Mouse (Mus musculus) liver, embryonic 11.5 days (tissue): ENCODE results near the gene Snd1. TPM values are rescaled to one million over a fixed set of nuclear protein-coding genes. Genes with fewer than 3 reads are reported as not detected.
A peak's percentile ranks its signal among the peaks of the same experiment; 100 is the strongest.

Experiments
- ATAC-seq: fragments of 200-750 bp; cut with Nextera tagmentation; replicated peaks from 2 replicates; pipeline ENCODE4 v1.8.0; 2017; ENCODE audit warnings: moderate number of reproducible peaks, mild to moderate bottlenecking, moderate TSS enrichment, moderate library complexity; ENCODE audit not compliant: low FRiP score
- DNase-seq: peaks from one replicate; pipeline ENCODE4 v3.0.0-alpha.2; 2017; ENCODE audit warnings: low spot score
- H3K27ac ChIP-seq: fragments of 300-500 bp; sonication (generic); 2 replicates; pipeline ENCODE4 v1.5.1; 2014; ENCODE audit warnings: mild to moderate bottlenecking, low read depth, low read length, control low read depth
- H3K27me3 ChIP-seq: fragments of 300-500 bp; sonication (generic); replicated peaks from 2 replicates; pipeline ENCODE4 v1.6.1; 2014; ENCODE audit warnings: low read length, mixed read lengths; ENCODE audit not compliant: control insufficient read depth, insufficient read depth
- H3K36me3 ChIP-seq: fragments of 300-500 bp; sonication (generic); 2 replicates; pipeline ENCODE4 v1.6.1; 2014; ENCODE audit warnings: mild to moderate bottlenecking, low read length, moderate library complexity, mixed read lengths; ENCODE audit not compliant: control insufficient read depth, insufficient read depth
- H3K4me1 ChIP-seq: fragments of 300-500 bp; sonication (generic); replicated peaks from 2 replicates; pipeline ENCODE4 v1.6.1; 2014; ENCODE audit warnings: low read length, mixed read lengths; ENCODE audit not compliant: control insufficient read depth, insufficient read depth
- H3K4me2 ChIP-seq: fragments of 300-500 bp; sonication (generic); 2 replicates; pipeline ENCODE4 v1.6.1; 2014; ENCODE audit warnings: mild to moderate bottlenecking, control low read depth, moderate library complexity
- H3K4me3 ChIP-seq: fragments of 300-500 bp; sonication (generic); 2 replicates; pipeline ENCODE4 v1.5.1; 2014; ENCODE audit warnings: low read depth, low read length, control low read depth
- H3K9ac ChIP-seq: fragments of 300-500 bp; sonication (generic); 2 replicates; pipeline ENCODE4 v1.6.1; 2014; ENCODE audit warnings: low read depth, low read length, control low read depth
- H3K9me3 ChIP-seq: fragments of 300-500 bp; sonication (generic); 2 replicates; pipeline ENCODE4 v1.6.1; 2016; ENCODE audit warnings: low read length, inconsistent platforms, mixed read lengths; ENCODE audit not compliant: control insufficient read depth
- WGBS: fragments of 180-500 bp; shearing (Covaris S2); extraction: QIAGEN DNeasy Blood & Tissue Kit; methylation state at CpG from one replicate; pipeline ENCODE4 v1.1.7; 2014; 5-methylcytosine and 5-hydroxymethylcytosine counted together
- polyA plus RNA-seq: library from polyadenylated mRNA; unstranded; fragments of >200 nt; fragmentation: Nextera tagmentation; extraction: Ambion mirVana; gene quantifications from 2 replicates; pipeline ENCODE4 v1.2.1, GENCODE M21; 2014

Gene Snd1
- polyA plus RNA-seq, 1 experiment from 2014 or later, result 107 TPM

DNA sequence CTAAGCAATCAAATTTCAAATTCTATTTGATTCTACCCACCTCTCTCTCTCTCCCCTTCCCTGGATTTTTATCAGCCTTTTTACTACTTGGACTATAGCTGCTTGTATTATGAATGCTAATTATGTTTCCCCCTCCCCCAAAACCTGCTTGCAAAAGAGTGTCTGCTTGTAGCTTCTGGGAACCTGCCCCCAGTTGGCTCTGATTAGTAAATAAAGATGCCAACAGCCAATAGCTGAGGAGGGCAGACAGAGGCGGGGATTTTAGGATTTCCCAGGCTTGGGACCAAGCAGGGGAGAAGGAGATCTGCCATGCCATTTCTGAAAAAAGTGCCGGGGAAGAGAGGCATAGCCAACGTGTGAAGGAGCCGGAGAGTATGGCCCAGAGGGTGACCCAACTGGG lies 495.8 kb downstream of the Snd1 start:
- Histone ChIP-seq H3K9ac (no peak overlapping the region), H3K27ac (no peak overlapping the region), H3K4me3 (no peak overlapping the region), H3K4me1 (no peaks in the 10 kb centered on the region), H3K4me2 (no peak overlapping the region), H3K27me3 (no peaks in the 10 kb centered on the region), H3K9me3 (no peaks in the 10 kb centered on the region), H3K36me3 (no peaks in the 10 kb centered on the region)
- 42% methylated on average over 4 of the region's 4 CpGs for WGBS
- ATAC-seq (no peak), DNase-seq (no peak)

DNA sequence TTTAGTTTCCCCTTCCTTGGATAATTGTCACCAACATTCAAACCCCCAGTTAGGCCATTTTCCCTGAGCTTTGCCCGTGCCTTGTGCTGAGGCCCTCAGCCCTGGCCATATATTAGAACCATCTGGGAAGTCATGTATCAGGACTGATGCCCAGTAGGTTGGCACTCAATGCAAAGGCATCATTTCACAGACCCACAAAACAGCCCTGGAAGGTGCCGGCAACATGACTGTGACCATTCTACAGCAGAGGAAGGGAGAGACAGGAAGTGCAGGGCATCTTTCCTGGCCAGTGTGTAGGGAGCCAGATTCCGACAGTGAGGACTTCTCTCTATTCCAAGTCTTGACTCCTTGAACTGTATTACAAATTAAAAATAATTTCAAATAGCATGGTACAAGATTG lies 499.6 kb downstream of the Snd1 start:
- Histone ChIP-seq H3K4me3 (no peak overlapping the region), H3K9me3 (no peaks in the 10 kb centered on the region), H3K9ac (no peak overlapping the region), H3K27ac (no peak overlapping the region), H3K4me1 (no peaks in the 10 kb centered on the region), H3K36me3 (no peaks in the 10 kb centered on the region), H3K27me3 (peaks cover 8% of the 10 kb centered on the region), H3K4me2 (no peak overlapping the region)
- DNase-seq (no peak), ATAC-seq (no peak)
- 75% methylated on average over 3 of the region's 3 CpGs for WGBS

DNA sequence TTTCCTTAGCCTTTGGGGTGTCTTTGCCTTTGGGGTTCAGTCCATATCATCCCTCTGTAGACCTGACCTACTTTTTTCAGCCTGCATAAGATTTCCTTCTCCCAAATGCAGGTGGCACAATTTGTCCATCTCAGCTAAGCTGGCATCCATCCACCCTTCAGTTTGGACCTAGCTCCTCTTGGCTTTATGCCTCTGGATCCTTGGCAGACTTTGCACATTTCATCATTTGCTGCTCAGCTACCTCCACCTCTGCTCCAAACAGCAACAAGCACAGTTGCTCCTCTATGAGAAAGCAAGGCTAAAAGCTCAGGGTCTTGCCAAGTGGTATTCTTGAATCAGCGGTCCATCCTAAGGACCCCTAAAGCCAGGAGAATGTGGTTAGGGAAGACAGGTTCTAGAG lies 500.2 kb downstream of the Snd1 start:
- H3K4me2 ChIP-seq, result no peak overlapping the region
- 97% methylated on average over 1 of the region's 1 CpGs for WGBS
- no peaks in the 10 kb centered on the region for H3K36me3 ChIP-seq
- no peaks in the 10 kb centered on the region for H3K4me1 ChIP-seq
- DNase-seq, result no peak
- no peaks in the 10 kb centered on the region for H3K9me3 ChIP-seq
- H3K4me3 ChIP-seq, result no peak overlapping the region
- H3K9ac ChIP-seq, result no peak overlapping the region
- no peak for ATAC-seq
- H3K27me3 ChIP-seq, result peaks cover 14% of the 10 kb centered on the region
- no peak overlapping the region for H3K27ac ChIP-seq

DNA sequence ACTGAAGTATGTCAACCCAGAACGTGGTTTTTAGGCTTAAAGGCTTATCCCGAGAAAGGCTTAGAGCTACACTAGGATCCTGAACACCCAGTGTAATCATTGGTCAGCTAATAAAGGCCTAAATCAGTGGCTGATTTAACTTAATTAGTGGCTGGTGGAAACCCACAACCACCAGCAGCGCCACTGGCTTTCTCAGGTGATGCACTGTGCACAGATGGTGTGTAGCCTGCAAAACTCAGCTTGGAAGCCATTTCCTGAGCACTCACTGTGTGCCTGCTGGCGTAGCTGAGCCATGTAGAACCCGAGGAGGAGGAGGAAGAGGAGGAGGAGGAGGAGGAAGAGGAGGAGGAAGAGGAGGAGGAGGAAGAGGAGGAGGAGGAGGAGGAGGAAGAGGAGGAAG lies 503.1 kb downstream of the Snd1 start:
- no peak for ATAC-seq
- no peak overlapping the region for H3K4me2 ChIP-seq
- H3K27me3 ChIP-seq, result peaks cover 43% of the 10 kb centered on the region
- H3K4me1 ChIP-seq, result peaks cover 4% of the 10 kb centered on the region; the same call in 1 of the 2 replicates
- 56% methylated on average over 4 of the region's 5 CpGs for WGBS
- H3K9ac ChIP-seq, result no peak overlapping the region
- DNase-seq, result no peak
- no peak overlapping the region for H3K27ac ChIP-seq
- H3K9me3 ChIP-seq, result no peaks in the 10 kb centered on the region
- no peak overlapping the region for H3K4me3 ChIP-seq
- no peaks in the 10 kb centered on the region for H3K36me3 ChIP-seq

DNA sequence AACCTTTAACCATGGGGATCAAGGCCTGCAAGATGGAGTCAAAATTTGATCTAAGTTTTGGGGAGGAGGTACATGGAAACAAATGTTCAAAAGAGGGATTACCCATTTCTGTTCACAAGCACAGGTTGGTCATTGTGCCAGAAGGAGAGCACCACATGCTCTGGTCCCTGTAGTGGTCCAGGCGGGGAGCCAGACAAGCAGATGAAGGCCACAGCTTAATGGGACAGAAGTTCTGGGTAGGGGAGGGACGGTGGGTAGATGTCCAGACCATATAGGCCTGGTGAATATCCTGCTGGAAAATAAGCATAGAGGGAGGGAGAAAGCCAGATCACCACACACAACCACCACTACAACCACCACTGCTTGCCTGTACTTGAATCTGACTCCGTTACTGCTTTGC lies 503.9 kb downstream of the Snd1 start:
- Histone ChIP-seq H3K9ac (no peak overlapping the region), H3K9me3 (no peaks in the 10 kb centered on the region), H3K36me3 (no peaks in the 10 kb centered on the region), H3K27ac (no peak overlapping the region), H3K4me3 (no peak overlapping the region), H3K27me3 (peaks cover 47% of the 10 kb centered on the region), H3K4me2 (no peak overlapping the region), H3K4me1 (peaks cover 4% of the 10 kb centered on the region; the same call in 1 of the 2 replicates)
- WGBS, result 67% methylated on average over 3 of the region's 3 CpGs
- DNase-seq (no peak), ATAC-seq (no peak)

DNA sequence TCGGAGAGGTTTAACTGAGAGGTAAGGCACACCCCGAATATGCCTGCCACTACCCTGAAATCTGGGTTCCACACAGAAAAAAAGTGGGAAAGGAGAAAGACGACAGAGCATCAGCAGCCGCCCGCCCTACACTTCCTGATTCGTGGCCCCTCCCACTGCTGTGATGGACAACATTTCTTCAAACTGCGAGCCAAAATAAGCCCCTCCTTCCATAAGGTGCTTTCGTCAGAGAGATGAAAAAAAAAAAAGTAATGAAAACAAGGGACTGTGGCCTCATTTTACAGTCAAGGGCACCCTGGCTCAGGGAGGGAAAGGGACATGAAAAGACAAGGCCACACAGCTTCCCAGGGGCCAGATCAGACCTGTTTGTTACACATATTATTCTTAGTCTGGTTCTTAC lies 504.6 kb downstream of the Snd1 start:
- no peak for DNase-seq
- no peak overlapping the region for H3K9ac ChIP-seq
- H3K4me2 ChIP-seq, result no peak overlapping the region
- H3K36me3 ChIP-seq, result no peaks in the 10 kb centered on the region
- H3K27ac ChIP-seq, result no peak overlapping the region
- 51% methylated on average over 8 of the region's 8 CpGs for WGBS
- H3K4me1 ChIP-seq, result peaks cover 4% of the 10 kb centered on the region; the same call in 1 of the 2 replicates
- no peak for ATAC-seq
- H3K27me3 ChIP-seq, result peaks cover 47% of the 10 kb centered on the region
- no peaks in the 10 kb centered on the region for H3K9me3 ChIP-seq
- H3K4me3 ChIP-seq, result no peak overlapping the region

DNA sequence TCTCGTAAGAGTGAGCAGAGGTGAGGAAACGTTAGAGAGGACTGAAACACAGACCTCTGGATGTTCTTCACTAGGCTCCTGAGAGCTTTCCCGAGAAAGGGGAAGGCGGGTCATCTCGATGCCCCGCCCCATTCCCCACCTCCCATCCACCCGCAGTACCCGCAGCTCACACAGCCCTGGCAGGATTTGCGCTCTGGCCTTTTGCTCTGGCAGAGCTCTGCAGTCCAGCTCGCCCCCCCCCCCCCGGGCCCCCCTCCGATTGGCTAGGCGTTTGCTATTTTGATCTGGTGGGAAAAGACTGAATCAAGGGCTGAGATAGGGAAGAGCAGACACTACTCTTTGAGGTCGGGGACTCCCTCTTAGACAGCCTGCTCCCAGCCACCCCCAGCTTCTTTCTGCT lies 505.3 kb downstream of the Snd1 start:
- H3K27me3 ChIP-seq, result peaks cover 47% of the 10 kb centered on the region
- H3K9me3 ChIP-seq, result no peaks in the 10 kb centered on the region
- no peak overlapping the region for H3K27ac ChIP-seq
- 3% methylated on average over 14 of the region's 14 CpGs for WGBS
- H3K4me3 ChIP-seq, result peak overlapping the region; percentile 45; the same call in 1 of the 2 replicates
- no peak overlapping the region for H3K9ac ChIP-seq
- H3K4me2 ChIP-seq, result peak overlapping the region; percentile 73
- H3K4me1 ChIP-seq, result peaks cover 4% of the 10 kb centered on the region; the same call in 1 of the 2 replicates
- ATAC-seq, result no peak
- H3K36me3 ChIP-seq, result no peaks in the 10 kb centered on the region
- no peak for DNase-seq

DNA sequence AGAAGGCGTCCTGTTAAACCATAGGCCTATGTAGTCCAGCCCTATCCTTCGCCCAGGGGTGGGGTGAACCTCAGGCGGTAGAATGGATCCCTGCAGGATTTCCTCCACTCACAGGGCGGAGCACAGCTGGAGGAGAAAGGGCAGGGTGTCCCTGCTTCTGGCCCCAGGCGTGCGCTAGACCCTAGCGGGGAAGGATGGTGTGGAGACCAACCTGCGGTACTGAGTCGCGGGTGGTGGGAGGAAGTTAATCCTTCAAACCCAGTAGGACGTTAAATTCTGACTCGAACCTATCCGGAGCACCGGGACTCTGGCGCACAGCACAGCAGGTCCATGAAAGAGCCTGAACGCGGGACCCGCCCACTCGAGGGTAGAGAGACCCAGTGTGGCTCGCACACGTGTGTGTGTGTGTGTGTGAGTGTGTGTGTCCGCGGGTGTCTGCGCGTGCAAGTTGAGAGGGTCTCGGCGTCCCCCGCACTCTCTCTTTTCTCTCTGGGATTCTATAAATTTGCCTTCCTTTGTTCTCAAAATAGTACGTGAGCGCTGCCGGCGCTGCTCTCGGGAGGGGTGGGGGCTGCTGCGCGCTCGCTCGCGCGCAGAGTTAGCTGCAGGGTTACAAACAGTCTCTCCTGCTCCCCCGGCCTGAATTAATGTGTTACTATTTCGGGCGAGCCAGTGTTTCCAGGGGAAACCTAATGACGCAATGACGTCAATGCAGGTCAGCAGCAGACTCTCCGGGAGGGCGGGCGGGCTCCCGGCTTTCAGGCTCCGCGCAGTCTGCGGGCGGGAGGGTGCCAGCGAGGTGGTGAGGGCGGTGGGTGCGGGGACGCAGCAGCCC lies 506.0 kb downstream of the Snd1 start:
- H3K9me3 ChIP-seq, result no peaks in the 10 kb centered on the region
- no peaks in the 10 kb centered on the region for H3K36me3 ChIP-seq
- H3K4me2 ChIP-seq, result peak overlapping the region; percentile 73
- H3K27ac ChIP-seq, result no peak overlapping the region
- ATAC-seq (peak; percentile 60), DNase-seq (peak; percentile 43)
- peaks cover 47% of the 10 kb centered on the region for H3K27me3 ChIP-seq
- 2% methylated on average over 56 of the region's 56 CpGs for WGBS
- no peak overlapping the region for H3K9ac ChIP-seq
- H3K4me1 ChIP-seq, result peaks cover 4% of the 10 kb centered on the region; the same call in 1 of the 2 replicates
- H3K4me3 ChIP-seq, result peak overlapping the region; percentile 45

DNA sequence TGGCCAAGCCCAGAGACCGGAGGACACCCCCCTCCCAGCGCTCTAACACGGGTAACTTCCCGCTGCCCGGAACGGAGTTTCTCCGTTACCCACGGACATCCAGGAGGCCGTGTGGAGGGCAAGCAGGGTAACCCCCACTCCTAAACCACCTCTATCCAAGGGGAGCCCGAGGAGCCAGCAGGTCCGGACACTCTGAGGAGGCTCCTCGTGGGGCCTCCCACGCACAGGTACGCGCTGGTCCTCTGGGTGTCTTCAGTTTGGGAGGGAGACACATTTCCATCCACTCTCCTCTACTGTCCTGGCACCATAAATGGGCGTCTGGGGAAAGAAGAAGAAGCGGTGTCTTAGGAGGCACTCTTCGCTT lies 506.6 kb downstream of the Snd1 start:
- H3K9ac ChIP-seq, result no peak overlapping the region
- H3K27ac ChIP-seq, result no peak overlapping the region
- WGBS, result 8% methylated on average over 18 of the region's 18 CpGs
- no peaks in the 10 kb centered on the region for H3K9me3 ChIP-seq
- H3K4me2 ChIP-seq, result peak overlapping the region; percentile 73
- H3K36me3 ChIP-seq, result no peaks in the 10 kb centered on the region
- peaks cover 47% of the 10 kb centered on the region for H3K27me3 ChIP-seq
- H3K4me3 ChIP-seq, result peak overlapping the region; percentile 45
- H3K4me1 ChIP-seq, result peaks cover 4% of the 10 kb centered on the region; the same call in 1 of the 2 replicates
- ATAC-seq (no peak), DNase-seq (no peak)
